Mouse (Mus musculus) heart, postnatal 10 days (tissue): ENCODE data around the gene Qpctl. TPM values are rescaled to one million over a fixed set of nuclear protein-coding genes. Genes with fewer than 3 reads are reported as not detected.
A peak's percentile ranks its signal among the peaks of the same experiment; 100 is the strongest.
"Not testable (repeated sequence)": the region's sequence is repeated elsewhere in the genome, so short reads cannot be mapped to it uniquely, and the experiment has no call there.

Experiments
- DNase-seq, 2 experiments: peaks; one replicate each; pipeline ENCODE4 v3.0.0; 2021
- intact Hi-C: fragments of 180-260 bp; cut with DNase I; formaldehyde crosslinking; loops from one replicate; pipeline ENCODE4 v1.15.1; 2025
- total RNA-seq, 2 experiments: library from RNA; stranded (reverse); gene quantifications; 2 replicates each; pipeline ENCODE4 v1.2.3; 2021

Qpctl gene
- total RNA-seq, 2 experiments from 2014 or later, result 6.4 to 8.2 TPM

DNA sequence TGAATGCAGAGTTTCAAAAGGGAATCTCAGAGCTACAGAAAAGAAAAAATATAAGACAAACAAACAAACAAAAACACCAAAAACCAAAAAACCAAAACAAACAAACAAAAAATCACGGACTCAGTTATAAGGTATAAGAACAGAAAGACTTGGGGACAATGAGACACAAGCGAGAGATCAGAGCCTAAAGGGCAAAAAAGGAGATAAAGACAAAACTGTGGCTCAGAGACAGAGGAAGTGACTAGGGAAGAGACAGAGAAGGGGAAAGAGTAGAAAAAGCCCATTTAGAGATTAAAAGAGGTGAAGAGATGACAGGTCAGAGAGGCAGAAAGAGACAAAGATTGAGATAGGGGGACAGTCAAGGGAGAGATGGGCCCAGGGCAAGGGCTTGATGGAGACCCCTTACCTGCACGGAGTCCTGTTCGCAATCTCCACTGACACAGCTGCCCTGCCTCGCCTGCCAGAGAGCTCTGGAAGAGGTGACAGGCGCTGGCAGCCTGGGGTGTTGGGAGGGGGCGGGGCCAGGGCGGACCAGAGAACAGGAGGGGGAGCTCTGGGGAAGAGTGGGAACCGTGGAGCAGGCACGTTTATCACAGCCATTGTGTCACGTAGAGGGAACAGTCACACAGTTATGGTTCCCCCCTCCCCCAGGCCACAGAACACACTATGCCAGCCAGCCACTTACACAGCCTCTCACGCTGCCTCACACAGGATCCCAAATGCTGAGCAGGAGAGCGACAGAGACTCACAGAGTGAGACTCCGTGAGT lies 16.7 kb upstream of the Qpctl start, which contains the start of gene Gipr:
Gene Gipr, minus strand, starts transcription at position 472 of the 768 bp plus-strand sequence.
- intact Hi-C loops, result no loop called here
- DNase-seq, result peak; percentile 60 to 62

DNA sequence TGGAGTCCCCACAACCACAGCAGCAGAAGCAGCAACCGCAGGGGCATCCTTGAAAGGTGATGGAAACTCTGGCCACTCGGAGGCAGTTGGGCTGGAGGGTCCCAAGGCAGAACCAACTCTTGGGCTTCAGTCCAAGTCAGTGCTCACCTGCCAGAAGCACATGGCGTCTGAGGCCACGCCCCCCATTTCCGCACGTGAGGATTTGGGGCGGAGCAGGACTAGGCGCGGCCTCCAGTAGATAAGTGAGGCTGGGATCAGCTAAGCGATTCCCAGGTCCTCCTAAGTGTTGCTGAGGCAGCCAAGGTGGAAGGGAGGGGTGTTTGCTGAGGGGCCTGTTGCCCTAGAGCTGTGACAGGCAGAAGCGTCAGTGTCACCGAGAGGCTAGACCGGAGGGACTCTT lies 15.9 kb upstream of the Qpctl start:
- DNase-seq, result no peak
- intact Hi-C loops, result no loop called here

- intact Hi-C loops, result no loop called here
- no peak for DNase-seq
Measured at GRCm38 (mm10) chr7:19164189-19164588, 15.1 kb upstream of the Qpctl start.

DNA sequence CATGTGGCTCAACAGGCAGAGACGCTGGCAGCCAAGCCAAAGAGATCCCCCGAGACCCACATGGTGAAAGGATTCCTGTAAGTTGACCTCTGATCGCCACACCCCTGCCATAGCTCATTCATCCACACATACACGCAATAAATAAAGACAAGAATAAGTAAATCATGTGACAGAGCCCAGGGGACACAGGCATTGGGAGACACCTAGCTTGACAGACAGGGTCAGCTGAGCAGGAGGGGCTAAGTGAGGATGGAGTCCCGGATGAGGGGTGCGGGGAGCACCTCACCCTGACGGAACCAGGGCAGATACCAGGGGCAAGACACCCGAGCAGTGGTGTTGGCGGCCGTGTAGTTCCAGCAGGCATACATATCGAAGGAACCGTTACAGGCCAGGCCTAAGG lies 14.7 kb upstream of the Qpctl start:
- intact Hi-C loops, result no loop called here
- no peak for DNase-seq

DNA sequence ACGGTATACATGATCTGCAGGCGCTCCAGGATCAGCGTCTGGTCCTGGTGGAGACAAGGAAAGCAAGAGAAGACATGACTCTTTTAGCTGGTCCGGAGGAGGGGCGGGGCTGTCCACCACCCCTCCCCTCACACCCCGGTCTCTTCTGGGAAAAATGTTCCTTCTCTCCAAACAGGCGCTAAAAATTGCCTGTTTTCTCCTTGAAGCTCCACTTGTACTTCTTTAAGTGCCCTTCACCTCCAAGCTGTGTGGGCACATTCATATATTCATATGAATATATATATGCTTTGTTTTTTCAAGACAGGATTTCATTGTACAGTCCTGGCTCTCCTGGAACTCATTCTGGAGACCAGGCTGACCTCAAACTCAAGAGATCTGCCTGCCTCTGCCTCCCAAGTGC lies 13.8 kb upstream of the Qpctl start:
- intact Hi-C loops, result no loop called here
- DNase-seq, result no peak

DNA sequence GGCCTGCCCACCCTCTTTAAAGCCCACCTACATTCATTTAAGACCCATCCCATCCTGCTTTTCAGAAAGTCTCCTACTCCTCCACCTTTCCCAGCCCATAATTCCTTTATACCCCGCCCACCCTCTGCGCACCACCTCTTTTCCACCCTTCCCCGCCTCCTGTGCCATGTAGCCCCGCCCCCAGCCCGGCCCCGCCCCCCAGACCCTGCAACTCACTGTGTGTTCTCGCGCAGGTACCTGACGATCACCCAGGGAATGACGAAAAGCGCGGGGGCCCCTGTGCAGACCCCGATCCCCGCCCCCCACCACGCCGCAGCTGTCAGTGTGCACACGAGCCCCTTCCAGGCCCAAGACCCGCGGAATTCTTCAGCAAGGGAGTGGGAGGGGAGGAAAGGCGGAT lies 11.0 kb upstream of the Qpctl start:
- intact Hi-C loops, result no loop called here
- DNase-seq, result no peak

- no peak for DNase-seq
- intact Hi-C loops, result no loop called here
Measured at GRCm38 (mm10) chr7:19159411-19159810, 10.3 kb upstream of the Qpctl start.

DNA sequence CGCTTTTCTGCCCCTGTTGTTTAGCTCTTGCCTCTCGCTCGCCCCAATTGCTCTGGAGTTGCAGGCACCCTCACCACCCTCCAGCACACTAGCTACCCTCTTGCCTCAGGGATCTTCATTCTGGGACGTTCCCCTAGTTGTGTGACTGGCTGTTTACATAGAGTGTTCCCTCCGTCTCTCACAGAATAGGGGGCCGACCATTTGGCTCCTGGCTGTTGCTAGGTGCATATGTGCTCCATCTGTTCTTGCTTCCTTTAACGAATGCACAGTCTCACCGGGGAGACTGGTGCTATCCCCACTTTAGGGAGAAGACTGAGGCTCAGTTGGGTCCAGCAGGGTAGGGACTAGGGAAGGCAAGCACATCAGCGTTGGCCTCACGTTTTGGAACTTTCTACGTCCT lies 9.5 kb upstream of the Qpctl start:
- no peak for DNase-seq
- intact Hi-C loops, result no loop called here

- intact Hi-C loops, result loop anchor here (1.0 to 2.0 kb wide), 2 partner anchors 16 to 52 kb away; no protein-coding TSS in a partner anchor
- DNase-seq, result peak; percentile 94 to 95
Measured at GRCm38 (mm10) chr7:19157160-19157800, 8.2 kb upstream of the Qpctl start.

- intact Hi-C loops, result loop anchor here (2.0 kb wide), 1 partner anchor 53 kb away; no protein-coding TSS in a partner anchor
Measured at GRCm38 (mm10) chr7:19155825-19156475, 6.9 kb upstream of the Qpctl start.

GRCm38 (mm10) chr7:19154796-19155195 lies 5.7 kb upstream of the Qpctl start:
- intact Hi-C loops, result no loop called here
- no peak for DNase-seq

More at GRCm38 (mm10) chr7:19155825-19156475, 6.9 kb upstream of the Qpctl start:
- peak in 1 of 2 experiments; percentile 42 for DNase-seq

GRCm38 (mm10) chr7:19151121-19151520 lies 2.0 kb upstream of the Qpctl start:
- intact Hi-C loops, result loop anchor here (2.0 kb wide), 1 partner anchor 82 kb away; no protein-coding TSS in a partner anchor
- DNase-seq, result not testable (repeated sequence)

DNA sequence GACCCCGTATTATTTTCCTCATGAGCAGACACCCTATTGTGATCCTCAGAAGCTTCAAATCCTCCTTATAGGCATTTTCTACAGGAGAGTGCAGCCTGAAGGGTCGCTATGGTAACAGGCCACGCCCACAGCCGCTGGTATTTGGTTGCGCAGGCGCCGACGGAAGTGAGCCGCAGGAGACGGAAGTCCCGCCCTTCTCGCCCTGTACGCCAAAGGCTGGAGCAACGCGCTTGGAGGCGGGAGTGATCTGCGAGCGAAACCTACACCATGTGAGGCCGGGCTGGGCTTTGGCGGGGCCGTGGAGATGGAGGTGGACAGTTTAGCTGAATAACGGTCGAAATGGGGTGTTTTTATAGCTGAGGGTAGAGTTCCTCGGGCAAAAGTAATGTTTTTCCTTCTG lies 535 bp upstream of the Qpctl start, which contains the start of gene Snrpd2:
Gene Snrpd2, plus strand, starts transcription at position 97 of the 400 bp plus-strand sequence.
- intact Hi-C loops, result loop anchor here (2.0 kb wide), 1 partner anchor 81 kb away; no protein-coding TSS in a partner anchor
- DNase-seq, result peak; percentile 98 to 99

DNA sequence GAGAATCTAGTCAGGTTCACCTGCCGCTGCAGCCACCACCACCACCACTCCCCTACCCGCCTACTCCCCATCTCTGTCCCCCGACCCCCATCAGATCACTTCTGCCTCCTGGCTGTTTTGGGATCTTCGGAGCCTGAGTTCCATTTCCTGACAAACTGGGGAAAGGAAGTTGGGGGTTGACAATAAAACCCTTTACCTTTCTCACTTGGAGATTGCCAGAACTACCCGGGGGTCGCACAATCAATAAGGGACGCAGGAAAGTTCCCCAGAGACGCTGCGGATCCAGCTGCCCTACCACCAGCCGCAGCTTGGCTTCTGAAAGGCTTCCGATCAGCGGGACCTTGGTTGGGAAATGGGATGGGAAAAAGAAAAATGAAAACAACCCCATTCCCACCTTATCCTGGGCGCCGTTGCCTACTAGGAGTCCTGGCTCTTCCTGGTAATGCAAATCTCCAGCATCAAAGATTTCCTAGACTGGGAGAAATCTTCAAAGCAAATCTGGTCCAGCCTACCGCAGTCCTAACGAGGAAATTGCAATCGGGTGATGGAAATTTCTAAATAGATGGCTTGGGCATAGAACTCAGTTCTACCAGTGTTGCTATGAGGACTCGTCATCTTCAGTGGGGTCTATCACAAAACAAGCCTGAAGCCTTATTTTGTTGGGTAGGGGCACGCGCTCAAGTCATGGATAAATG lies 764 bp downstream of the Qpctl start:
- intact Hi-C loops, result no loop called here

DNA sequence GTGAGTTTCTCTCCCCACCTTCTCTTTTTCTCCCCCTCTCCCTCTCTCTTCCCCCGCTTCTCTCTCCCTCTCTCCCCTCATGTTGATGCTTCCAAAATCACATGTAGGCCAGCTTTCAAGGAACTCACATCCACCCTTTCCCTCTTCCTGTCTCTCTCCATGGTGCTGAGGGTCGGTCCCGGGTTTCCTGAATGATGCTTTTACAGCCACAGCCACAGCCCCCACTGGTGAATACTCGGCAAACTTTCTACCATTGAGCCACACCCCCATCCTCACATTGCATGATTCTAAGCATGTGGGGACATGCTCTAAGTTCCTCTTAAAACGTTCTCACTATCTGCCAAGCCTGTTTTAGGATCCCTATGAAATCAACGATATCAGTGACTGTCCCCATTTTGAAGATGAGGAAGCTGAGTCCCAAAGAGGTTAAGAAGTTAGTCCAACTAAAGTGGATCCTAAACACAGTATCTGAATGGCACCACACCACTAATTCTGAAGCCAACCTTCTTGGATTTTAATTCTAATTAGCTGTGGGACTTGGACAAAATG lies 1.5 kb downstream of the Qpctl start:
- DNase-seq, result no peak
- intact Hi-C loops, result no loop called here

More for the DNA sequence above, 764 bp downstream of the Qpctl start:
- no peak for DNase-seq

GRCm38 (mm10) chr7:19146793-19147192 lies 2.3 kb downstream of the Qpctl start:
- intact Hi-C loops, result no loop called here
- no peak for DNase-seq

- DNase-seq, result peak; percentile 51 to 71
- intact Hi-C loops, result no loop called here
Measured at GRCm38 (mm10) chr7:19137380-19137779, 11.7 kb downstream of the Qpctl start.

GRCm38 (mm10) chr7:19136673-19137334 lies 12.3 kb downstream of the Qpctl start:
- no peak for DNase-seq

GRCm38 (mm10) chr7:19136168-19136567 lies 12.9 kb downstream of the Qpctl start:
- intact Hi-C loops, result no loop called here
- DNase-seq, result no peak

More at GRCm38 (mm10) chr7:19136673-19137334, 12.3 kb downstream of the Qpctl start:
- intact Hi-C loops, result no loop called here
